Mouse (Mus musculus) cerebellum, adult 11 months (tissue): ENCODE data around the gene Rps29.
A peak's percentile ranks its signal among the peaks of the same experiment; 100 is the strongest.

Experiments used
- DNase-seq: peaks from one replicate; pipeline ENCODE4 v3.0.0; 2022

Gene Rps29

GRCm38 (mm10) chr12:69158765-69159577 is at the start of gene Rps29:
Rps29 (minus strand) TSS chr12:69159186.
- peak; percentile 98 for DNase-seq

GRCm38 (mm10) chr12:69208520-69208919 is 49.5 kb upstream of the Rps29 start:
- DNase-seq, result no peak

- no peak for DNase-seq
Measured at GRCm38 (mm10) chr12:69207926-69208325, 48.9 kb upstream of the Rps29 start.

- no peak for DNase-seq
Measured at GRCm38 (mm10) chr12:69207396-69207795, 48.4 kb upstream of the Rps29 start.

DNA sequence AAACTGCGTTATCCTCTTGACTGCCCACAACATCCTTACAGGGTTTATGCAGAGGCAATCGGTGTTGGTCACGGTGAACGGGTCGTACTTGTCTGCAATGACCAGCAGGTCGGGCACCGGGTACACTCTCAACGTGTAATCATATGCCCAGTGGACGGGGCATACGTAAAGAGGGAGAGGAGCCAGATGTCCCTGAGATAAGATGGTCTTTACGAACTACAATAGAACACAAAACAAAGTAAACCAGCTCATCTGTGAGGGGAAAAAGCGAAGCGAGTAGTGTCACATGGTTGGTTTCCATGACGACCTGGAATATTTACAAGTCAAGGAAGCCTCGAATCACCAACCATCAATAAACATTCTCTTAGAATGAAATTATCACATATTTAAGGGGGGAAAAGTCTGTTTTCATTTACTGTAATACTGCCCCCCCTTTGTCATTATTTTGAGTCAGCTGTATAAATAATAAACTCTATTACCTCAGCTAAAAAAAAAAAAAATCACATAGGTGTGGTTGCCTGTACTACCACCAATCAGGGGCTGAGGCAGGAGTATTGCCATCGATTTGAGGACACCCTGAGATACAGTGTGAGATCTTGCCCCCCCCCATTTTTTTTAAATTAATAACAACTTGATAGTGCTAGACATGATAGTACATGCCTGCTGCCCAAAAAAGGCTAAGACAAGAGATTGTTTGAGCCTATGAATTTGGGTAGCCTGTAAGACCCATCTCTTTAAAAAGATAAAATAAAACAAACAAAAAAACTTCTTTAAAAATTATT is 45.3 kb upstream of the Rps29 start, which contains the start of gene Gm49384:
Gm49384 (minus strand) TSS at position 216 of the 782 bp plus-strand sequence.
- no peak for DNase-seq

DNA sequence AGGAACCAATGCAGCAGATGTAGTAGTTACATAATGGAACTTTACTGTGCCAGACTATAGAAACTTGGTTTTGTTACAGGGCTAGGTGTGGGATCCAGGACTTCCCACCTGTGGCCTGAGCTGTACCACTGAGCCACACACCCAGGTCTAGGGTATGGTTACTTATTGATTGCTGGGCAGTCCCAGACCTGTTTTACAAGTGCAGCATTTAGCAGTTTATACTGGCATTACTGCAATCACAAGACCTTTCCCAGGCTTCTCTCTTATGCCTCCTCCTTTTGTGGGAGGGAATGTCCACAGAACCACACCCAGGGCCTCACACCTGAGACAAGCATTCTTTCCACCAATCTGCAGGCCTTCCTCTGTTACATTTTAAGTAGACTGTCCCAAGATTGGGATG is 40.0 kb upstream of the Rps29 start:
- DNase-seq, result no peak

DNA sequence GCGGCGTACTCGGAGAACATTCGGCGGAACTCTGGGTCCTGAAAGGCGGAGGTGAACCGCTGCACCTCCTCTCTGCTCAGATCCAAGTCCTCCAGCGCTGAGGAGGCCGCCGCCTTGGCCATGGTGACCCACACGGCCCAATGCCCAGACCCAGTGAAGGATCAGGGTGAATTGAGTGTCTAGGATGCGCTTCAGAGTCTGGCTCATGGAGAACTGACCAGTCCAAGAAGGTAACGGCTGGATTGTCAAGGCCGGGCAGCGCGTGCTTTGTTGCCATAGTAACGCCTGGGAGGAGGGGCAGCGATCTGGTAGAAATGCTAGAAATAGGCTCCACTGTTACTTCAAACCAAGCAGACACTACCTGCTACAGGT is 39.2 kb upstream of the Rps29 start, which contains the start of gene Dnaaf2:
Dnaaf2 (minus strand) TSS at position 266 of the 372 bp plus-strand sequence.
- peak; percentile 52 for DNase-seq

GRCm38 (mm10) chr12:69197378-69198163 is 38.6 kb upstream of the Rps29 start:
- DNase-seq, result peak; percentile 54

DNA sequence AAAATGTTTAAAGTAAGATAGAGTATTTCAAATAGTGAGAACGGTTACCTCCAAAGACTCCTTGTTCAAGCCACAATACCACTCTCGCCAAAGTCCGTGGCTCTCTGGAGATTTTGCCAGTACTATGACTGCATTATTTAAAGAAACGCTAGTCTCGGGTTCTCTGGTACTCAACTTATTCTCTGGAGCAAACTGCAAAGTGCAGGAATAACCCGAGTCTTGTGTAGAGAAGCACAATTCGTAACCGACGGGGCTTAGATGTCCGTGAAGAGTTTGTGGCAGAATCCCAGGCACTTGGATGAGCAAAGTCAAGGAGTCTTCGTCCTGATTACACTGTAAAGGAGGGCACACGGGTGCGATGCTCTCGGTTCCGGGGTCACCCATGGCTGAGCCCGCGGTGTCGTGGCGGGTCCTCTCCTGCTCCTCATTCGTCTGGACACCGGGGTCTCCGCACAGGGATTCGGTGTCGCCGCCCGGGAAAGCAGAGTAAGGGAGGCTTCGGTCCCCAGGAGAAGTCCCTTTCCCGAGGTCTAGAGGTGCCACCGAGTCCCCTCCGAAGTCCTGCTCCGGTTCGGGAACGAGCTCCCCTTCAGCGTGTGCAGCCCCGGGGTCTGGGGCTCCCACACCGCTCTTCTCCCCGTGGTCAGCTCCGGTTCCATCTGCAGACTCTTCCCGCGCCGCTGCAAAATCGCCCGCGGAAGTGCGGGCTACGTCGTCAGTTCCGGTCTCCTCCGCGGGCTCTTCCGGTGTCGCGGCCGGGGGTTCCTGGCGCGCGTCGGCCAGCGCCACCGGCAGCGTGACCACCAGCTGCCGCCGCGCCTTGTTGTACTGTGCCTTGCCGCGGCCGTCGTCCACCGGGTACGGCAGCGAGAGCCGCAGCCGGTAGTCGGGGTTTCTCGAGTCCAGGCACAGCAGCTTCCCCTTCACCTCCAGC is 37.7 kb upstream of the Rps29 start, which contains the start of gene Gm49383:
Gm49383 (minus strand) TSS at position 661 of the 934 bp plus-strand sequence.
- DNase-seq, result peak; percentile 61

DNA sequence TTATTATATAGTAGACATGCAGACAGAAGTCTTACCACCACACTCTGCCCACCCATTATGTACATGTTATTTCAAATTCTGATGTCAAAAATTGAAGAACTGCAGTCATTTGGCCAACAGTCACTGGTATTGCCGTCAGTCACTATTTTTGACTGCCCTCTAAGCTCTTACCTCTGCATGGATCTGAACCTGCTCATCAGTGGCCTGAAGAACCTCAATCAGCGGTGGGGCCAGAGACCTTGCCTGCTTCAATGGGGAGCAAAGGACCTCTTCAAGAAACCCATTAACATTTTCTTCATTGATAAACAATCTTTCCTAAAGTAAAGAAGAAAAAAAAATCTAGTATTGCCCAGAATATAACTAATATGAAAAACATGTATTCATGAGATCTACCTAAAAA is 33.7 kb upstream of the Rps29 start:
- no peak for DNase-seq

DNA sequence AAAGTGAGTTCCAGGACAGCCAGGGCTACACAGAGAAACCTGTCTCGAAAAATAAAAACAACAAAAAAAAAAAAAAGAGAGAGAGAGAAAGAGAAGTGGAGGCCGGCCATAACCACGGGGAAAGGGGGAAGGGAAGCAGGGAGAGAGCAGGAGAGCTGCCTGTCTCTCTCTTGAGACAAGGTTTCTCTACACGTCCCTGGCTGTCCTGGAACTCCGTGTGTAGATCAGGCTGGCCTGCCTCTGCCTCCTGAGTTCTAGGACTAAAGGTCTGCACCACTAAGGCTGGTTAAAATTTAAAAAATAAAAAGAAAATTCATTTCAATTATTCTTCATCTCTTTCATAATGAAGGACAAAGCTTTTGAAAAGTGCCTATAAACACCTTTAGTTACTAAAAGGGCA is 32.4 kb upstream of the Rps29 start:
- no peak for DNase-seq

- no peak for DNase-seq
Measured at GRCm38 (mm10) chr12:69190522-69190921, 31.5 kb upstream of the Rps29 start.

- no peak for DNase-seq
Measured at GRCm38 (mm10) chr12:69190074-69190473, 31.1 kb upstream of the Rps29 start.

DNA sequence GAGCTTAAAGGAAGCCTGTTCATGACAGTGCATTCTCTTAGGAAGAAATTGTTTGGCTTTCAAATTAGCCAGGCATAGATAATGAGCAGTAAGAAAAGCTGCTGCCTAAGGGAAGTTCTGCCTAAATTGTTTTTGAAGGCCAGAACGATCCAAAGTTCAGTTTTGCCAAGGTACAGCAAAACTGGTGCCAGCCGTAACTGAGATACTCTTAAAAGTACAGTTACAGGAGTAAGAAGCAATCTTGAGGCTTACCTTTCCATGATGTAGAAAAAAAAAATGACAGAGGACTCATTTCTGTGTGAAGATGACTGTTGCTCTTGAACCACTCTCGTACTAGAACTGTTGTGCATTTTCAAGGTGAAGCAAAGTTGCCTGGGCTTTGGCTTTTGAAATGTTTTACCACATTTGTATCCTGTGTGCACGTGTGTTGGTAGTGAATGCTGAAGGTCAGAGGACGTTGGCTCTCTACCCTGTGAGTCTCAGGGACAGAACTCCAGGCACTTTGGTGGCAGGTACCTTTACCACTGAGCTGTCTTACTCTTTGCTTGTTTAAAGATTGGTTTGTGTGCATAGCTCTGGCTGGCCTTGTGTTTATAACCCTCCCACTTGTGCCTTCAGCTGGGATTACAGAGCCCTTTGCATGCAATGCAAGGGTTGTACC is 28.0 kb upstream of the Rps29 start:
- no peak for DNase-seq

GRCm38 (mm10) chr12:69185371-69185770 is 26.4 kb upstream of the Rps29 start:
- no peak for DNase-seq

DNA sequence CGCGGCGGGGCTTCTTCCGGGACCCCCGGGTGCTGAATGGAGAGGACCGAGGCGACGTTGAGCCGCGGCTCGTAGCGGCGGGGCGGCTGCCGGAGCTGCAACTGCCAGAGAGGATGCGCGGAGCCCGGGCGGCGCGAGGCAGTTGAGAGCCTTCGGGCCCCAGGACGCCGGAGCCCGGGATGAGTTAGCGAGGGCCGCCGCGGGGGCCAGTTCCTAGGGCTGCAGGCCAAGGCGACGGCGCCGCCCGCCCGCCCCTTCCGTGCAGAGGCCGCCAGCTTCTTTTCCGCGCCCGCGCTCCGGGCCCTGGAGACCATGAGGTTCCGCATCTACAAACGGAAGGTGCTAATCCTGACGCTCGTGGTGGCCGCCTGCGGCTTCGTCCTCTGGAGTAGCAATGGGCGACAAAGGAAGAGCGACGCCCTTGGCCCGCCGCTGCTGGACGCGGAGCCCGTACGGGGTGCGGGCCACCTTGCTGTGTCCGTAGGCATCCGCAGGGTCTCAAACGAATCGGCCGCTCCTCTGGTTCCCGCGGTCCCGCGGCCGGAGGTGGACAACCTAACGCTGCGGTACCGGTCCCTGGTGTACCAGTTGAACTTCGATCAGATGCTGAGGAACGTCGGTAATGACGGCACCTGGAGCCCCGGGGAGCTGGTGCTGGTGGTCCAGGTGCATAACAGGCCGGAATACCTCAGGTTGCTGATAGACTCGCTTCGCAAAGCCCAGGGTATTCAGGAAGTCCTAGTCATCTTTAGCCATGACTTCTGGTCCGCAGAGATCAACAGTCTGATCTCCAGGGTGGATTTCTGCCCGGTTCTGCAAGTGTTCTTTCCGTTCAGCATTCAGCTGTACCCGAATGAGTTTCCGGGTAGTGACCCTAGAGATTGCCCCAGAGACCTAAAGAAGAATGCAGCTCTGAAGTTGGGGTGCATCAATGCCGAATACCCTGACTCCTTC is 25.6 kb upstream of the Rps29 start:
- DNase-seq, result no peak

DNA sequence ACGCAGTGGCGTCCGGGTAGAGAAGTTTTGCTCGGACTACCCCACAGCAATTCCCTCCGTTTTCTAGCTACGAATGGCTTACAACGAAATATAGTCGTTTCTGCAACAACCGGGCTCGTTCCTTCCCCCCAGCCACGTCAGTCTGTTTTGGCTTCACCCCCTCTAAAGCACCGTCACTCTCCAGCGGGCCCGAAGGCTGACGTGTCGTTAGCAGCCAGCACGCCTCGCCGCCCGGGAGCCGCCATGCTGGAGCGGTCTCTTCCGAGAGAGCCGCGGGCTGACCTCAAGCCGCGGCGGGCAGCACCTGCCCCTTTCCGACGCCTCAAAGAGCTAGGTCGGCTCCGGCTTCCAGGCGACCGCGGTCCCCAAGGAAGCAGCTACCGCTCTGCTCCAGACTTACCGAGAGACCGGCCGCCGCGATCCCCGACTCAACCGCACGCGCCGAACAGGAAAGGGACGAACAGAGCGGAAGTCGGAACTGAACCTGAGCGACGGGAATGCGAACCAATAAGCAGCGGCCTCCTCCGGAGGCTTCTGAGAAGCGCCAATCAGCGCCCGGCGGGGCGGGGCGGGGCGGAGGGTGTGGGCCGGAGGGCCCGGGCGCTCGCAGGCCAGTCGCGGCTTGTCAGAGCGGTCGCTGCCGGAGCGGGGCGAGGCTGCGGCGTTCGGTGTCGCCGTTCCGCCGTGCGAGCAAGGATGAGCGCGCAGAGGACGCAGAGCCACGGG is 24.8 kb upstream of the Rps29 start, which contains the start of the genes Rpl36al and Mgat2:
Rpl36al (minus strand) TSS at position 501 of the 726 bp plus-strand sequence.
Mgat2 (plus strand) TSS at position 575 of the 726 bp plus-strand sequence.
- DNase-seq, result peak; percentile 98

DNA sequence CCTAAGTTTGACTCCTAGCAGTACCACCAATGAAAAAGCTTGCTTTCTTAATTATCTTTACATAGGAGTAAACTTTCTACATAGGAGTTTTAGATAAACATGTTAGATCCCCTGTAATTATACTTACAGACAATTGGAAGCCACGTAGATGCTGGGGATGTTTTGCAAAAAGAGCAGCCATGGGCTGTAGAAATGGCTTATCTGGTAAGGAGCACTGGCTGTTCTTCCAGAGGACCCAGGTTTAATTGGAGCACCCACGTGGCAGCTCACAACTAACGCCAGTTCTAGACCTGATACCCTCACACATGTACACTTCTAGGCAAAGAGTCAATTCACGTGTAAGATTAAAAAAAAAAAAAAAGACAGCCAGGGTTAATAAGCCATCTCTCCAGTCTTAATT is 22.8 kb upstream of the Rps29 start:
- DNase-seq, result no peak

DNA sequence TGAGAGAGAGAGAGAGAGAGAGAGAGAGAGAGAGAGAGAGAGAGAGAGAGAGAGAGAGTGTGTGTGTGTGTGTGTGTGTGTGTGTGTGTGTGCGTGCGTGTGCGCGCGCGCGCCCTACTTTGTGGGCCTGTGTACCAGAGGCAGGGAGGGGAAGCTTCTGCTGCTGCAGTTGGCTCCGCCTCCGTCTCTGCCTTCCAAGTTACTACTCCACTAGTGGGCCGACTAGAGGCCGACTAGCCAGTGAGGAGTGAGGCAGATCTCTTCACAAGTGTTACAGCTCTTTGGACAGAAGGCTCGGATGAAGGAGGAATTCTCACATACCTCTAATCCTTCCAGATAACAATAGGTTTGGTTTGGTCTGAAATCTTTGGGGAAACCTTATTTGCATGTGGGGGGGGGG is 20.4 kb upstream of the Rps29 start:
- DNase-seq, result no peak
